Mouse (Mus musculus) bone marrow, adult 2 months (tissue): ENCODE measurements around the gene Zc3hav1l.

Experiments
- CTCF ChIP-seq: fragments of 200-500 bp; IDR thresholded peaks from 2 replicates; pipeline ENCODE4 v1.5.1; 2011; ENCODE audit warnings: low read length, control low read depth; ENCODE audit not compliant: control insufficient read depth, insufficient read depth
- POLR2A ChIP-seq: fragments of 200-500 bp; IDR thresholded peaks from 2 replicates; pipeline ENCODE4 v1.6.1; 2011; ENCODE audit warnings: low read depth, mild to moderate bottlenecking, control low read depth, low read length, borderline replicate concordance; ENCODE audit not compliant: control insufficient read depth

GRCm38 (mm10) chr6:38298246-38298635 is 818 bp downstream of the Zc3hav1l start:
- TF ChIP-seq CTCF (no peak), POLR2A (no peak)
